Mouse (Mus musculus): ENCODE measurements at regions not wholly inside any gene's neighbourhood (a gene's known extent, or its start where the extent isn't known, plus 50 kb on each side); places are given as distances from the start of the nearest gene placed in this dataset.

DNA sequence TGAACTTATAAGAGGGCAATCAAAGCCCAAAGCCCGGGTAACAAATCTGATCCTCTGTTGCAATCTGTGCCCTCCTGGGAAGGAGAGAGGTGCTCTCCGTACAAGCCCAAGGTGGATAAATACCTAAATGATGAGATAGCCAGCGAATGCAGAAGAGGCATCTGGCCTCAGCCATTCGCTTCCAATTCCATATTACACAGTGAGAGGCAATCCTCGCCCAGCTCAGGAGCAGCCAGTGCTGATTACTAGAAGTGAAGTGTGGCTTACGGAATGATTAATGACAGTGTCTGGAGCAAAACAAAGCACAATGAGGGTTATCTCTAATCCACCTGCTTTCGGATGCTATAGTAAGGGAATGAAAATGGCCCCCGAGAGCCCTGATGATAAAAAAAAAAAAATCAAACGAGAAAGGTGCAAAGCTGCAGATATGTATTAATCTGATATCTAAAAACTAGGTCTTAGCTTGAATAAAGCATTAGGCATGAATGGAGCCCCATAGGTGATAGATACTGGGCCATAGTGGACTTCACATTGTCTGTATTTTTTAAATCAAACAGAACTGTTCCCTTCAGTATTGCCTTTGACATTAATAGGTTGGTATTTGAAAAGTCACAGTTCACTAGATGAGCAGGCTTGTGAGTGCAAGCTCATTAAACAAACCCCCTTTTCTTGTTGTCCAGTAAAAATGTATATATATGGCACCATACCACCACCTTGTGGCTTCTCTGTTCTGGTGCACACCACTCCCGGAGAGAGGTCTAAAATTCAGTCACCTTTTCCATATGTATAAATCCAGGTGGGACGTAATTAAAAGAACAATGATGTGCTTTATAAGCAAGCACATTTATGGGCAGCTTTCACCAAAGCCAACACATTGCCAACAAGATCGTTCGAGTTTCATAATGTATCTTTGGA is 57.4 kb upstream of the Tmco5 start:
- no peak for TF ChIP-seq CTCF (IDR thresholded peaks at IDR 0.05; ENCODE audit: insufficient read depth, low read depth, low read length)
- no peak for TF ChIP-seq POLR2A (IDR thresholded peaks at IDR 0.05; ENCODE audit: insufficient read depth, low read depth, low read length)
